Mouse (Mus musculus) heart, embryonic 15.5 days (tissue): ENCODE data around the gene Eps8. TPM values are rescaled to one million over a fixed set of nuclear protein-coding genes. Genes with fewer than 3 reads are reported as not detected.

ENCODE experiments used
- ATAC-seq: fragments of 200-750 bp; cut with Nextera tagmentation; replicated peaks from 2 replicates; pipeline ENCODE4 v1.8.0; 2017; ENCODE audit warnings: low read depth, moderate TSS enrichment; ENCODE audit not compliant: insufficient number of reproducible peaks, insufficient read depth, low FRiP score
- H3K27ac ChIP-seq: fragments of 300-500 bp; sonication (generic); 2 replicates; pipeline ENCODE4 v1.5.1; 2015; ENCODE audit warnings: mild to moderate bottlenecking, inconsistent platforms
- H3K27me3 ChIP-seq: fragments of 300-500 bp; sonication (generic); 2 replicates; pipeline ENCODE4 v1.6.1; 2015; ENCODE audit warnings: inconsistent platforms
- H3K36me3 ChIP-seq: fragments of 300-500 bp; sonication (generic); 2 replicates; pipeline ENCODE4 v1.6.1; 2015; ENCODE audit warnings: mild to moderate bottlenecking, inconsistent platforms
- H3K4me1 ChIP-seq: fragments of 300-500 bp; sonication (generic); replicated peaks from 2 replicates; pipeline ENCODE4 v1.6.1; 2015; ENCODE audit warnings: inconsistent platforms
- H3K4me2 ChIP-seq: fragments of 300-500 bp; sonication (generic); 2 replicates; pipeline ENCODE4 v1.6.1; 2015; ENCODE audit warnings: inconsistent platforms, mild to moderate bottlenecking, moderate library complexity
- H3K4me3 ChIP-seq: fragments of 300-500 bp; sonication (generic); 2 replicates; pipeline ENCODE4 v1.5.1; 2015; ENCODE audit warnings: mild to moderate bottlenecking, inconsistent platforms
- H3K9ac ChIP-seq: fragments of 300-500 bp; sonication (generic); 2 replicates; pipeline ENCODE4 v1.6.1; 2015; ENCODE audit warnings: mild to moderate bottlenecking, inconsistent platforms
- H3K9me3 ChIP-seq: fragments of 300-500 bp; sonication (generic); replicated peaks from 2 replicates; pipeline ENCODE4 v1.6.1; 2016; ENCODE audit warnings: inconsistent platforms
- WGBS: fragments of 180-500 bp; shearing (Covaris S2); methylation state at CpG from one replicate; pipeline ENCODE4 v1.1.7; 2015; ENCODE audit warnings: mixed read lengths; 5-methylcytosine and 5-hydroxymethylcytosine counted together
- polyA plus RNA-seq: library from polyadenylated mRNA; unstranded; fragments of >200 nt; fragmentation: Nextera tagmentation; extraction: Ambion mirVana; gene quantifications from 2 replicates; pipeline ENCODE4 v1.2.1, GENCODE M21; 2015

Eps8 gene
- polyA plus RNA-seq, 1 experiment from 2014 or later: 25.0 TPM

DNA sequence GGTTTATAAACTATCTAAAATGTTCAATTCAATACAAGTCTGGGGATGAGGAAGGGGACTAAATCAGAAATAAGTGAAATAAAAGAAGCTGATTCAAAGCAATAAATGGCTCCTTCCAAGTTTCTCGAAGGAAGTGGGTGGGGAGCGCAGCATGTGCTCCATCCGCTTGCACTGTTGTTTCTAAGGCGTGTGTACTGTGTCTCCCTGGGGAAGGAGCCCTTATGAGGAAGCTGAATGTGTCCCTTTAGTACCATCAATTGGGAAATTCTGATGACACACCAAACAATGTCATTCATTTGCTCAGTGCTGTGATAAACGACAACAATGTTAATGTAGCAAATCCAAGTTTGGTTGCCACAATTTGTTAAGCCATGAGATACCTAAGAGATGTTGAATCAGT, 33.0 kb upstream of the Eps8 start:
- Histone ChIP-seq H3K27ac (no peak overlapping the region), H3K9ac (no peak overlapping the region), H3K27me3 (no peaks in the 10 kb centered on the region), H3K4me3 (no peak overlapping the region), H3K4me1 (no peaks in the 10 kb centered on the region), H3K4me2 (no peak overlapping the region), H3K9me3 (no peaks in the 10 kb centered on the region), H3K36me3 (no peaks in the 10 kb centered on the region)
- no peak for ATAC-seq
- 86% methylated on average over 5 of the region's 5 CpGs for WGBS

- H3K9ac ChIP-seq: no peak overlapping the region
- no peak overlapping the region for H3K4me3 ChIP-seq
- 66% methylated on average over 2 of the region's 2 CpGs for WGBS
- H3K4me2 ChIP-seq: no peak overlapping the region
- H3K27ac ChIP-seq: no peak overlapping the region
- no peak for ATAC-seq
- H3K9me3 ChIP-seq: no peaks in the 10 kb centered on the region
- H3K27me3 ChIP-seq: no peaks in the 10 kb centered on the region
- no peaks in the 10 kb centered on the region for H3K36me3 ChIP-seq
- H3K4me1 ChIP-seq: no peaks in the 10 kb centered on the region
These were observed 28.0 kb upstream of the Eps8 start for GRCm38 (mm10) chr6:137682629-137683028.

DNA sequence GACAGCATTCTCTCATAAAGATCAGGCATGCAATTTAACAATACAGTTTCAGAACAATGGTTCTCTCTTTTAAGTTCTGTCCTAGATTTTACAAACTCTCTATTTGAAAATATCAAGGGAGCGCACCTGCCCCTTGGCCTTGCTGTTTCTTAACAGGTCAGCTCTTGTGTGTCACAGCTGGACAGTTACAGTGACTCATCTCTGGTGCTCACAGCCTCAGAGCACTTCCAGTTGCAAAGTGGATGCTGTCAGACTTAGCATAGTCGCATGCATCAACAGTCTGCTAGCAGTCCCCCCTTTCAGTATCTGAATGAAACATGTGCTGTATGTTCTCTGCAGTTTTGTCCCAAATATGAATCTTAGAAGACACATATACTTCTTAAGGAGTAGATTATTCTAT, 26.3 kb upstream of the Eps8 start:
- H3K36me3 ChIP-seq: no peaks in the 10 kb centered on the region

DNA sequence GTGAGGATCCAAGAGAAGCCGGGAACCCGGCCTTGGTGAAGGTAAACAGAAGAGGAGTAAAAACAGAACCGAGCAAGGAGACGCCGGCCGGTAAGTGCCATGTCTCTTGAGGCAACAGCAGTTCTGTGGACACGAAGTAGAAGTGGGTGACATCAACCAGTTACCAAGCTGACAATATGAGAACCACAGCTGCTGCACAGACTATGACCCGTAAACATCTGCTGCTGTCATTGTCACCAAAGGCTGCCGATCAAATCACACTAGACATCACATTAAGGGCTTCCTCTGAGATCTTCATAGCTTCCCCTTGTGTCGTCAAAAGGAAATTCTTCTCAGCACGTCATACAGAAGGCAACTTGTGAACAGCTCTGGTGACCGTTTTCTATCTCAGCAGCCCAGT, 21.9 kb upstream of the Eps8 start:
- Histone ChIP-seq H3K4me1 (no peaks in the 10 kb centered on the region), H3K27me3 (no peaks in the 10 kb centered on the region), H3K4me2 (no peak overlapping the region), H3K9me3 (no peaks in the 10 kb centered on the region), H3K9ac (no peak overlapping the region), H3K36me3 (no peaks in the 10 kb centered on the region), H3K27ac (no peak overlapping the region), H3K4me3 (no peak overlapping the region)
- no peak for ATAC-seq
- 75% methylated on average over 12 of the region's 12 CpGs for WGBS

More for the DNA sequence above, 26.3 kb upstream of the Eps8 start:
- H3K27ac ChIP-seq: no peak overlapping the region
- H3K4me2 ChIP-seq: no peak overlapping the region
- WGBS: 83% methylated on average over 2 of the region's 2 CpGs
- H3K4me3 ChIP-seq: no peak overlapping the region
- H3K27me3 ChIP-seq: no peaks in the 10 kb centered on the region
- no peak for ATAC-seq
- H3K4me1 ChIP-seq: no peaks in the 10 kb centered on the region
- no peaks in the 10 kb centered on the region for H3K9me3 ChIP-seq
- H3K9ac ChIP-seq: no peak overlapping the region

DNA sequence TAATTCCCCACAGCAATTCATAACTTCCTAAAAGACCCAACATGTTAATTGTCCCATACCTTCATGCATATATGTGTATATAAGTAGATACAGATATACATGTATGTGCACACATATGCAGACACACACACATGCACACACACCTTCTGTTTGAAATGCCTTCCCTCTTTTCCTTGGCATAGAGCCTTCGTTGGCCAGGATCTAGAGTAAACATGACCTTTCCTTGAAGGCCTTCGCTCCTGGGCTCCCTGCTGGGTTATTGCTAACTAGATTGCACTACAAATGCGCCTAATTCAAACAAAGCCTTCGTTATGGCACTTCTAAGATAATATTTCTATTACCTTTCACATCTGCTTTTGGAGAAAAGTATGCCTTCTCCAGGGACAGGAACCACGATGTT, 20.9 kb upstream of the Eps8 start:
- ATAC-seq: no peak
- WGBS: 70% methylated on average over 5 of the region's 5 CpGs

GRCm38 (mm10) chr6:137673301-137673700, 18.6 kb upstream of the Eps8 start:
- Histone ChIP-seq H3K4me2 (no peak overlapping the region), H3K27me3 (no peaks in the 10 kb centered on the region), H3K9me3 (no peaks in the 10 kb centered on the region), H3K36me3 (no peaks in the 10 kb centered on the region), H3K27ac (no peak overlapping the region), H3K4me1 (no peaks in the 10 kb centered on the region), H3K9ac (no peak overlapping the region), H3K4me3 (no peak overlapping the region)
- ATAC-seq: no peak
- WGBS: 90% methylated on average over 15 of the region's 15 CpGs

More for the DNA sequence above, 20.9 kb upstream of the Eps8 start:
- no peak overlapping the region for H3K27ac ChIP-seq
- H3K36me3 ChIP-seq: no peaks in the 10 kb centered on the region
- no peaks in the 10 kb centered on the region for H3K9me3 ChIP-seq
- H3K4me1 ChIP-seq: no peaks in the 10 kb centered on the region
- H3K9ac ChIP-seq: no peak overlapping the region
- no peaks in the 10 kb centered on the region for H3K27me3 ChIP-seq
- H3K4me3 ChIP-seq: no peak overlapping the region
- no peak overlapping the region for H3K4me2 ChIP-seq

DNA sequence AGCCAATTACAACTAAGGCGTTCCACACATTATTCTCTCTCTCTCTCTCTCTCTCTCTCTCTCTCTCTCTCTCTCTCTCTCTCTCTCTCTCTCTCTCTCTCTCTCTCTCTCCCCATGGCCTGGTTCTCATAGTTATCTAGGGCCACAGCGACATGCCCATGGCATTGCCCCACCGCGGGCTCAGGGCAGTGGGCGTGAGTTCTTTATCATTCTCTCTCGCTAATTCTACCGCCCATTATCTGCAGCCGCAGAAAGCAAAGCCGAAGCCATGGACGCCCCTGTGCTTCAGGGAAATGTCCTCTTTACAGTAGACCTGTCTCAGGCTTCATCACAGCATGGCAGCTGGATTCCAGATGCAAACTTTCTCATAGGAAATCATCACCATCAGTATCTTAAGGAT, 16.9 kb upstream of the Eps8 start:
- H3K27ac ChIP-seq: no peak overlapping the region
- H3K9ac ChIP-seq: no peak overlapping the region
- WGBS: 48% methylated on average over 10 of the region's 10 CpGs
- no peak for ATAC-seq
- no peaks in the 10 kb centered on the region for H3K36me3 ChIP-seq
- H3K4me2 ChIP-seq: no peak overlapping the region
- no peaks in the 10 kb centered on the region for H3K27me3 ChIP-seq
- H3K4me3 ChIP-seq: no peak overlapping the region
- H3K9me3 ChIP-seq: no peaks in the 10 kb centered on the region
- no peaks in the 10 kb centered on the region for H3K4me1 ChIP-seq

DNA sequence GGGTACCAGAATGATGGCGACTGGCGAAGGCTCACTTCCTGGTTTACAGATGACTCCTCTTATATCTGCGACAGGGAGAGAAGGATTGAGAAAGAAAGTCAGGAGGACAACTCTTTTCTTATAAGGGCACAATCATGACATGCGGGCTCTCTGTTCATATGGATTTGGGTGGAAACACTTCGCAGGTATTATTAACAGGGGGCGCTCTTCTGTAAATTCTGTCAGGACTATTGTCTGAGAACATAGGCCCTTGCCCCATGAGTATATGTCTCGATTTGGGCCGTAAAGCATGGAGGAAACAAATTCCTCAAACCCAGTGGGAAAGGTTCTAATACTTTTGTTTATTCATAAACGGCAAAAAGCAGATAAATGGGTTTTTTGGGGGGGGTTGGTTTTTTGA, 16.1 kb upstream of the Eps8 start:
- Histone ChIP-seq H3K27ac (no peak overlapping the region), H3K4me2 (no peak overlapping the region), H3K4me3 (no peak overlapping the region), H3K4me1 (no peaks in the 10 kb centered on the region), H3K9me3 (no peaks in the 10 kb centered on the region), H3K27me3 (no peaks in the 10 kb centered on the region), H3K9ac (no peak overlapping the region), H3K36me3 (no peaks in the 10 kb centered on the region)
- WGBS: 93% methylated on average over 9 of the region's 9 CpGs
- ATAC-seq: no peak

- no peak overlapping the region for H3K4me2 ChIP-seq
- no peak overlapping the region for H3K4me3 ChIP-seq
- no peaks in the 10 kb centered on the region for H3K27me3 ChIP-seq
- no peaks in the 10 kb centered on the region for H3K36me3 ChIP-seq
- WGBS: 86% methylated on average over 3 of the region's 3 CpGs
- H3K9me3 ChIP-seq: no peaks in the 10 kb centered on the region
- H3K9ac ChIP-seq: no peak overlapping the region
- H3K27ac ChIP-seq: no peak overlapping the region
- no peaks in the 10 kb centered on the region for H3K4me1 ChIP-seq
- no peak for ATAC-seq
These were observed 15.2 kb upstream of the Eps8 start for GRCm38 (mm10) chr6:137669876-137670275.

GRCm38 (mm10) chr6:137669433-137669832, 14.8 kb upstream of the Eps8 start:
- no peak for ATAC-seq
- WGBS: 91% methylated on average over 1 of the region's 1 CpGs
- Histone ChIP-seq H3K9ac (no peak overlapping the region), H3K27ac (no peak overlapping the region), H3K4me1 (no peaks in the 10 kb centered on the region), H3K9me3 (no peaks in the 10 kb centered on the region), H3K4me2 (no peak overlapping the region), H3K4me3 (no peak overlapping the region), H3K27me3 (no peaks in the 10 kb centered on the region), H3K36me3 (no peaks in the 10 kb centered on the region)

GRCm38 (mm10) chr6:137668331-137668730, 13.7 kb upstream of the Eps8 start:
- WGBS: 68% methylated on average over 3 of the region's 3 CpGs
- no peaks in the 10 kb centered on the region for H3K27me3 ChIP-seq
- no peak for ATAC-seq
- H3K9ac ChIP-seq: no peak overlapping the region
- H3K27ac ChIP-seq: no peak overlapping the region
- no peaks in the 10 kb centered on the region for H3K9me3 ChIP-seq
- H3K4me3 ChIP-seq: no peak overlapping the region
- H3K4me1 ChIP-seq: no peaks in the 10 kb centered on the region
- H3K36me3 ChIP-seq: no peaks in the 10 kb centered on the region
- no peak overlapping the region for H3K4me2 ChIP-seq

GRCm38 (mm10) chr6:137667665-137668064, 13.0 kb upstream of the Eps8 start:
- Histone ChIP-seq H3K27me3 (no peaks in the 10 kb centered on the region), H3K27ac (no peak overlapping the region), H3K9ac (no peak overlapping the region), H3K4me2 (no peak overlapping the region), H3K4me1 (no peaks in the 10 kb centered on the region), H3K36me3 (no peaks in the 10 kb centered on the region), H3K9me3 (no peaks in the 10 kb centered on the region), H3K4me3 (no peak overlapping the region)
- WGBS: 55% methylated on average over 3 of the region's 3 CpGs
- ATAC-seq: no peak
